Mouse (Mus musculus): ENCODE measurements around the gene St6galnac6. TPM values are rescaled to one million over a fixed set of nuclear protein-coding genes. Genes with fewer than 3 reads are reported as not detected.
A peak's percentile ranks its signal among the peaks of the same experiment; 100 is the strongest.

St6galnac6 gene
- total and polyA plus RNA-seq, 3 experiments, result 12.5 to 26.5 TPM; not detected in 1

DNA sequence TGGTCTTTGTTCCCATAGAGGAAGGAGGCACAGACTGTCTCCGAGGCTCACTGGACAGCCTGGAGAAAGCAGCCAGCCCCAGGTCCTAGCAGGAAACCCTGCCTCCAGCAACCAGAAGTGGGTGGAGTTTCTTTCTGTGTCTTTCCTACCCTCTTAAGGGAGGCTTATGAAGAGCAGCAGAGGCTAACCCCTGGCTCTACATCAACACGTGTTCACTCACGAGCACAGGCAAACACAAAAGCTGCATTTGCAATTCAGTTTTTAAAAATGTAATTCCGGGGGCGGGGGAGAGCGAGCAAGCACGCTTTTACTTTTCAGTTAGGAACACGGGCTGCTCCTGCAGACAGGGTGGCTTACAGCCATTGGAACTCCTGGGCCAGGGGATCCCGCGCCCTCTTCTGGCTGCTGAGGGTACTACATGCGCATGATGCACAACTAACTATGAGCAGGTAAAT is 3.1 kb downstream of the St6galnac6 start (continued):
- 0 out of 2 replicates have a peak, but pooled peaks have one; percentile 45 for TF ChIP-seq MAX (IDR thresholded peaks at IDR 0.05; ENCODE audit: low read length)

GRCm38 (mm10) chr2:32604631-32605030 is 5.1 kb downstream of the St6galnac6 start:
- H3K4me3 ChIP-seq (ENCODE audit: control insufficient read depth in 1 of 2, insufficient read depth in 1 of 2, low read depth in 2 of 2, low read length in 2 of 2), result no peak overlapping the region
- H3K36me3 ChIP-seq (ENCODE audit: control insufficient read depth in 1 of 2, insufficient read depth in 2 of 2, low read length in 2 of 2), result no peaks in the 10 kb centered on the region; a peak in 1 of 4 replicates
- DNase-seq (ENCODE audit: low read depth, low spot score), result no peak
- H3K79me2 ChIP-seq (ENCODE audit: control insufficient read depth, insufficient read depth, low read length, poor library complexity), result peaks cover 2% of the 10 kb centered on the region; the same call in 1 of the 2 replicates
- TF ChIP-seq KAT2A (conservative IDR thresholded peaks at IDR 0.05; ENCODE audit: low read depth, low read length), result no peak
- TF ChIP-seq MXI1 (IDR thresholded peaks at IDR 0.05; ENCODE audit: low read depth, low read length), result no peak
- no peak for TF ChIP-seq ZC3H11A (IDR thresholded peaks at IDR 0.05; ENCODE audit: low read depth, low read length)
- TF ChIP-seq CHD2 (IDR thresholded peaks at IDR 0.05; ENCODE audit: low read length), result no peak
- no peak for TF ChIP-seq TCF12 (IDR thresholded peaks at IDR 0.05; ENCODE audit: low read depth, low read length)
- TF ChIP-seq NRF1 (IDR thresholded peaks at IDR 0.05; ENCODE audit: insufficient read depth, low read depth, low read length, poor library complexity, severe bottlenecking), result no peak
- TF ChIP-seq USF2 (IDR thresholded peaks at IDR 0.05; ENCODE audit: borderline replicate concordance in 1 of 2, insufficient read depth in 1 of 2, low read depth in 1 of 2, low read length in 2 of 2), result no peak
- no peak for TF ChIP-seq BHLHE40 (IDR thresholded peaks at IDR 0.05; ENCODE audit: borderline replicate concordance, low read depth, low read length)
- no peak for TF ChIP-seq MYB (IDR thresholded peaks at IDR 0.05; ENCODE audit: low read depth, low read length)
- TF ChIP-seq POLR2AphosphoS5 (IDR thresholded peaks at IDR 0.05; ENCODE audit: borderline replicate concordance, low read depth, low read length), result no peak
- TF ChIP-seq UBTF (IDR thresholded peaks at IDR 0.05; ENCODE audit: borderline replicate concordance, insufficient read depth, low read depth, low read length), result no peak
- TF ChIP-seq EP300 (IDR thresholded peaks at IDR 0.05; ENCODE audit: low read depth in 1 of 2, low read length in 2 of 2), result no peak
- TF ChIP-seq TBP (IDR thresholded peaks at IDR 0.05; ENCODE audit: low read depth, low read length), result no peak
- H3K27me3 ChIP-seq (ENCODE audit: control insufficient read depth in 1 of 2, insufficient read depth in 2 of 2, low read length in 2 of 2), result no peaks in the 10 kb centered on the region
- peaks cover 0 to 20% of the 10 kb centered on the region in 2 experiments for H3K4me1 ChIP-seq (ENCODE audit: control insufficient read depth in 1 of 2, insufficient read depth in 2 of 2, low read length in 2 of 2)
- no peak overlapping the region for H3K27ac ChIP-seq (ENCODE audit: control insufficient read depth, low read depth, low read length)
- H3K9me3 ChIP-seq (replicated peaks; ENCODE audit: insufficient read depth, low read length), result no peaks in the 10 kb centered on the region
- H3K9ac ChIP-seq (ENCODE audit: control insufficient read depth, low read depth, low read length, poor library complexity, severe bottlenecking), result no peak overlapping the region

GRCm38 (mm10) chr2:32606161-32607142 is 6.9 kb downstream of the St6galnac6 start:
- Histone ChIP-seq H3K79me2 (ENCODE audit: control insufficient read depth, insufficient read depth, low read length, poor library complexity) (peaks cover 2% of the 10 kb centered on the region; the same call in 1 of the 2 replicates), H3K9me3 (replicated peaks; ENCODE audit: insufficient read depth, low read length) (no peaks in the 10 kb centered on the region), H3K36me3 (ENCODE audit: control insufficient read depth in 1 of 2, insufficient read depth in 2 of 2, low read length in 2 of 2) (peaks cover 0 to 6% of the 10 kb centered on the region in 2 experiments; a peak in 2 of 4 replicates), H3K27me3 (ENCODE audit: control insufficient read depth in 1 of 2, insufficient read depth in 2 of 2, low read length in 2 of 2) (no peaks in the 10 kb centered on the region), H3K9ac (ENCODE audit: control insufficient read depth, low read depth, low read length, poor library complexity, severe bottlenecking) (peak overlapping the region; percentile 76), H3K27ac (ENCODE audit: control insufficient read depth, low read depth, low read length) (peak overlapping the region; percentile 74), H3K4me3 (ENCODE audit: control insufficient read depth in 1 of 2, insufficient read depth in 1 of 2, low read depth in 2 of 2, low read length in 2 of 2) (peak overlapping the region; percentile 78 to 93), H3K4me1 (ENCODE audit: control insufficient read depth in 1 of 2, insufficient read depth in 2 of 2, low read length in 2 of 2) (peaks cover 5 to 27% of the 10 kb centered on the region in 2 experiments)
- DNase-seq (ENCODE audit: low read depth, low spot score), result peak; percentile 90
- TF ChIP-seq USF1 (IDR thresholded peaks at IDR 0.05; ENCODE audit: low read depth, low read length), result peak; percentile 50; the same call in 1 of the 2 replicates
- no peak; the same call in 1 of the 2 replicates for TF ChIP-seq MAX (IDR thresholded peaks at IDR 0.05; ENCODE audit: low read length)
- TF ChIP-seq BHLHE40 (IDR thresholded peaks at IDR 0.05; ENCODE audit: borderline replicate concordance, low read depth, low read length), result no peak
- peak; percentile 85; the same call in 1 of the 2 replicates for TF ChIP-seq MAZ (IDR thresholded peaks at IDR 0.05; ENCODE audit: low read depth, low read length)
- TF ChIP-seq POLR2AphosphoS2 (IDR thresholded peaks at IDR 0.05; ENCODE audit: low read length), result no peak; the same call in 1 of the 2 replicates
- TF ChIP-seq NRF1 (IDR thresholded peaks at IDR 0.05; ENCODE audit: insufficient read depth, low read depth, low read length, poor library complexity, severe bottlenecking), result 0 out of 2 replicates have a peak, but pooled peaks have one; percentile 31
- TF ChIP-seq POLR2AphosphoS5 (IDR thresholded peaks at IDR 0.05; ENCODE audit: borderline replicate concordance, low read depth, low read length), result no peak
- no peak for TF ChIP-seq ELF1 (IDR thresholded peaks at IDR 0.05; ENCODE audit: low read depth, low read length)
- peak; percentile 71 to 93 (median 75) for TF ChIP-seq CTCF (IDR thresholded peaks at IDR 0.05 in 2 of 3, conservative IDR thresholded peaks at IDR 0.05 in 1 of 3; ENCODE audit: control insufficient read depth in 1 of 3, insufficient read depth in 1 of 3, low read depth in 2 of 3, low read length in 3 of 3, poor library complexity in 1 of 3, severe bottlenecking in 1 of 3)
- peak; percentile 14 to 26; a peak in 1 of 4 replicates for TF ChIP-seq EP300 (IDR thresholded peaks at IDR 0.05; ENCODE audit: low read depth in 1 of 2, low read length in 2 of 2)
- peak; percentile 64 for TF ChIP-seq HCFC1 (IDR thresholded peaks at IDR 0.05; ENCODE audit: low read depth, low read length)
- no peak for TF ChIP-seq MYB (IDR thresholded peaks at IDR 0.05; ENCODE audit: low read depth, low read length)
- TF ChIP-seq RAD21 (IDR thresholded peaks at IDR 0.05; ENCODE audit: low read depth, low read length), result peak; percentile 28
- no peak for TF ChIP-seq GABPA (IDR thresholded peaks at IDR 0.05; ENCODE audit: low read depth, low read length)
- no peak for TF ChIP-seq ZMIZ1 (IDR thresholded peaks at IDR 0.05; ENCODE audit: low read depth, low read length)
- TF ChIP-seq RCOR1 (IDR thresholded peaks at IDR 0.05; ENCODE audit: low read depth, low read length), result peak; percentile 11; the same call in 1 of the 2 replicates

Measured in MEL (cell line).